Mouse (Mus musculus) olfactory bulb, adult 2 months (tissue): ENCODE results near the gene Jarid2.

Experiments used
- CTCF ChIP-seq: fragments of 200-500 bp; IDR thresholded peaks from 2 replicates; pipeline ENCODE4 v1.5.1; 2012; ENCODE audit warnings: low read depth, mild to moderate bottlenecking, low read length, moderate library complexity; ENCODE audit not compliant: insufficient read depth
- POLR2A ChIP-seq: fragments of 200-500 bp; IDR thresholded peaks from 2 replicates; pipeline ENCODE4 v1.6.1; 2012; ENCODE audit warnings: mild to moderate bottlenecking, low read depth, low read length, moderate library complexity; ENCODE audit not compliant: insufficient read depth

- no peak for TF ChIP-seq CTCF
- TF ChIP-seq POLR2A: no peak
Measured at GRCm38 (mm10) chr13:44924042-44924441, 194.8 kb downstream of the Jarid2 start.
